10 mouse cellular contexts compared by ENCODE assay signal in genomic region chr6:86420491-86420890, GRCm38 (mm10). TPM values are rescaled to one million over a fixed set of nuclear protein-coding genes. Genes with fewer than 3 reads are reported as not detected.
A peak's percentile ranks its signal among the peaks of the same experiment; 100 is the strongest.
DNase-seq lines count a peak whose midpoint lies in the region; ATAC-seq and TF ChIP-seq lines count a peak whose summit lies in the region.
"Had no signal": no experiment of that assay in that cellular context is flagged by ENCODE, and none has a peak within 500 bp of the region (broad histone marks: within the 10 kb centered on the region; RNA-seq: fewer than 3 reads in every experiment).

No protein-coding gene starts in this region.

- in situ Hi-C loops in Patski (cut with MboI; ENCODE audit: low pct_unique_long_range_greater_than_20kb): no loop called here

- no peak for DNase-seq in left cerebral cortex, adult 2 months (ENCODE audit: extremely low spot score in 1 of 2, low spot score in 2 of 2)
- DNase-seq in left cerebral cortex, adult 11 months (ENCODE audit: low spot score): no peak
- DNase-seq in CD4-positive, CD25-positive, alpha-beta regulatory T cell, adult 2 months (ENCODE audit: low read depth, low spot score): peak; percentile 66
- no peak for DNase-seq in Patski (ENCODE audit: low read depth, low spot score)
- DNase-seq in Muller cell, postnatal 12 days (ENCODE audit: inconsistent ontology term): no peak
- no peak for DNase-seq in adrenal gland, postnatal 36 days
- DNase-seq in frontal cortex, postnatal 25 days (ENCODE audit: low spot score in 2 of 2): no peak
- DNase-seq: heart, postnatal 14 days had no signal

- H3K27ac ChIP-seq in left cerebral cortex, adult 2 months: no peak overlapping the region

- POLR2A ChIA-PET in Patski (lab: Charles Lee): no interaction called here

- H3K27me3 ChIP-seq in Patski: no peaks in the 10 kb centered on the region

- TF ChIP-seq CTCF in left cerebral cortex, adult 2 months (IDR thresholded peaks at IDR 0.05): peak; percentile 38
- peak; percentile 76 for TF ChIP-seq CTCF in Patski (IDR thresholded peaks at IDR 0.05)

- no peak for ATAC-seq in Patski
- ATAC-seq in megakaryocyte, adult 5-6 weeks (ENCODE audit: poor library complexity, severe bottlenecking): peak; percentile 71

- no peak overlapping the region for H3K4me3 ChIP-seq in left cerebral cortex, adult 2 months

- intact Hi-C loops in left cerebral cortex, adult 2 months (cut with DNase I): no loop called here

- CTCF ChIA-PET in Patski (lab: Charles Lee): no interaction called here

RNA-seq across cellular contexts. Expression of gene Gm44790, which starts 6.0 kb away (rescaled TPM):
- not detected for total RNA-seq in left cerebral cortex, adult 2 months (2021)
- polyA plus RNA-seq in Patski (2021): 3.1 TPM
- total RNA-seq in megakaryocyte, adult 5-6 weeks (2015): not detected in 2 replicates
- not detected in 2 replicates for total RNA-seq in megakaryocyte, adult 5-6 weeks (2017)
- not detected for total RNA-seq in adrenal gland, postnatal 36 days (2021)
- total RNA-seq: heart, postnatal 14 days had no signal
- polyA plus RNA-seq: midbrain, embryonic 11.5 days had no signal

RNA-seq across cellular contexts. Expression of gene Tia1, which starts 16.5 kb away (rescaled TPM):
- 100 to 1,000 TPM; 117 to 119 TPM for total RNA-seq in left cerebral cortex, adult 2 months (2021)
- 91.4 TPM for polyA plus RNA-seq in Patski (2021)
- 66.4 and 69.8 TPM in 2 replicates for total RNA-seq in megakaryocyte, adult 5-6 weeks (2015)
- total RNA-seq in megakaryocyte, adult 5-6 weeks (2017): 41.0 and 67.0 TPM in 2 replicates
- total RNA-seq in adrenal gland, postnatal 36 days (2021): 10 to 100 TPM; 36.2 to 53.6 TPM

RNA-seq across cellular contexts. Expression of gene C87436, which starts 17.7 kb away (rescaled TPM):
- total RNA-seq in left cerebral cortex, adult 2 months (2021): 10 to 100 TPM; 19.3 to 24.7 TPM
- 16.1 TPM for polyA plus RNA-seq in Patski (2021)
- total RNA-seq in megakaryocyte, adult 5-6 weeks (2015): 24.8 and 34.1 TPM in 2 replicates
- total RNA-seq in megakaryocyte, adult 5-6 weeks (2017): 23.5 and 33.1 TPM in 2 replicates
- total RNA-seq in adrenal gland, postnatal 36 days (2021): 10 to 100 TPM; 16.5 to 23.5 TPM

RNA-seq across cellular contexts. Expression of gene Pcyox1, which starts 23.5 kb away (rescaled TPM):
- 100 to 1,000 TPM; 105 to 115 TPM for total RNA-seq in left cerebral cortex, adult 2 months (2021)
- 151 TPM for polyA plus RNA-seq in Patski (2021)
- total RNA-seq in megakaryocyte, adult 5-6 weeks (2015): 37.9 and 47.9 TPM in 2 replicates
- 62.6 and 84.6 TPM in 2 replicates for total RNA-seq in megakaryocyte, adult 5-6 weeks (2017)
- 100 to 1,000 TPM; 139 to 253 TPM for total RNA-seq in adrenal gland, postnatal 36 days (2021)

RNA-seq across cellular contexts. Expression of gene Snrpg, which starts 49.4 kb away (rescaled TPM):
- total RNA-seq in left cerebral cortex, adult 2 months (2021): 10 to 100 TPM; 54.8 to 61.9 TPM
- 125 TPM for polyA plus RNA-seq in Patski (2021)
- 321 and 326 TPM in 2 replicates for total RNA-seq in megakaryocyte, adult 5-6 weeks (2015)
- 25.7 and 28.4 TPM in 2 replicates for total RNA-seq in megakaryocyte, adult 5-6 weeks (2017)
- total RNA-seq in adrenal gland, postnatal 36 days (2021): 100 to 1,000 TPM; 202 to 467 TPM
